Mouse (Mus musculus) yolk sac, embryonic 10.5 days (tissue): ENCODE measurements around the gene Yipf1.
"Not testable (repeated sequence)": the region's sequence is repeated elsewhere in the genome, so short reads cannot be mapped to it uniquely, and the experiment has no call there.

ENCODE experiments used
- DNase-seq: peaks from one replicate; pipeline ENCODE4 v3.0.0-alpha.2; 2017; ENCODE audit warnings: low spot score

Gene Yipf1

DNA sequence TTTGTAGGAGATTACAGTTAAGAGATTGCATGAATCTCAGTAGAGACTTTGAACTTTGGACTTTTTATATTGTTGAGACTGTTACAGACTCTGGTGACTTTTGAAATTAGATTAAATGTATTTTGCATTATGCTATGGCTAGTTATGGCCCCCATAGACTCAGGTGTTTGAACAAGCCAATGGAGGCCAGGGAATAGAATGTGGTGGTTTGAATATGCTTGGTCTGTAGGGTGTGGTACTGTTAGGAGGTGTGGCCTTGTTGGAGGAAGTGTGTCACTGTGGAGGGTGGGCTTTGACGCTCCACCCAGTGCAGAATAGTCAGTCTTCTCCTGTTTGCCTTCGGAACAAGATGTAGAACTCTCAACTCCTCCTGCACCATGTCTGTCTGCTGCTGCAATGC lies 8.9 kb downstream of the Yipf1 start:
- DNase-seq = no peak

DNA sequence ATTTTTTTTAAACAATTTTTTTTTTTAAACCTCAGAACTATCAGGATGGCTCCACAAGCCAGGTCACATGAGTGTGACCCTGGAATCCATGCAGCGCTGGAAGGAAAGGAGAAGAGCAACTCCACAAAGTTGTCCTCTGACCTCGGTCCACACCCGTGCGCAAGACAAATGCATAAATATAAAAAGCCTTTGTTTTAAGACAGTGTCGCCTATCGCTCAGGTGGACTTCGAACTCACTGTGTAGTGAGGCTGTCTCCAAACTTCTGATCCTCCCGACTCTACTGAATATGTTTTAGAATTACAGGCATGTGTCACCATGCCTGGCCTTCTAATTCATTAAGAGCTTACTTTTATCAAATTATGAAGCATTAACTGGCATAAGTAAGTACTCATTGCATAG lies 14.4 kb downstream of the Yipf1 start:
- DNase-seq = no peak

DNA sequence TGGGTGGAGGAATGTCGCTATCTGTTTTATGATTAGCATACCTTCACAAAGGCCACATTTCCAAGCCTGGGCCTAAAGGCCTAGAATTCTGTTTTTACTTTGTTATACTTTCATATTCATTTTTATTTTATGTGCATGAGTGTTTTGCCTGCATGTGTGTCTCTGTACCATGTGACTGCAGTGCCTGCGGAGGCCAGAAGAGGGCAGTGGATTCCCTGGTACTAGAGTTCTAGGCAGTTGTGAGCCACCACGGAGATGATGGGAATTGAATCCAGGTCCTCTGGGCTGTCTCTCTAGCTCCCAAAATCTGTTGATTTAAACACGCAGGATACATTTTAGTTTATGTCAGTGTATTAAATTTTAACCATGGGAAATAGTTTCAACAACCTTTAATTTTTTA lies 19.4 kb downstream of the Yipf1 start:
- DNase-seq = no peak

DNA sequence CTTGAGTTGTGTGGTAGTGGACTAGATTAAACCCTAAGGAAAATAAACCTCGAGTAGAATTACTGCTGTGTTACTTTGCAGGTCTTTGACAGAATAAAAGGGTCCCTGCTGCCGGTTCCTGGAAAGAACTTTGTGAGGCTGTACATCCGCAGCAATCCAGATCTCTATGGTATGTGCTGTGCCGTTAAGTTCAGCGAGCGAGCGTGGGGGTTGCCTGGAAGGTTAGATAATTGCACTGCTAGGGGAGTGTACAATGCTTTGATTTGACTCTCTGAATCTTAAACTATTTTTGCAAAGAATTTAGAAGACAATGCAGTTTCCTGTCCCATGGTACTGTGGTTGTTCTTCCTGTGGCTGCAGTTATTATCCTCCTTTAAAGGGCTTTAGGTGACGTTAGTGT lies 22.2 kb downstream of the Yipf1 start:
- no peak for DNase-seq

DNA sequence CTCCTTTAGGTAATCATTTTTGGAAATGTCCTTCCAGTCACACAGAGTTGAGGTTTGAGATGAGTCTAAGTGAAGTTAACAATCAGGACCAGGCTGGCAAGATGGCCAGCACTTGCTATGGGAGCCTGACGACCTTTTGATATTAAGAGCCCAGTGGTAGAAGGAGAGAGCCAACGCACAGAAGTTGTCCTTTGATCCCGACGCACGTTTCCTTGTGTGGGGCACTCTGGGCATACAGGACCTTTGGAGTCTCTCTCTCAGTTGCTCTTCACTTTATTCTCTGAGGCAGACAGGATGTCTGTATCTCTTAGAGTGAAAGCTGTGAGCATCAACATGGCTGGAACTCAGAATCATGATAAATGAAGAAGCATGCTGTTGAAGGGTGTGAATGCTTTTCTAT lies 23.3 kb downstream of the Yipf1 start:
- no peak for DNase-seq

DNA sequence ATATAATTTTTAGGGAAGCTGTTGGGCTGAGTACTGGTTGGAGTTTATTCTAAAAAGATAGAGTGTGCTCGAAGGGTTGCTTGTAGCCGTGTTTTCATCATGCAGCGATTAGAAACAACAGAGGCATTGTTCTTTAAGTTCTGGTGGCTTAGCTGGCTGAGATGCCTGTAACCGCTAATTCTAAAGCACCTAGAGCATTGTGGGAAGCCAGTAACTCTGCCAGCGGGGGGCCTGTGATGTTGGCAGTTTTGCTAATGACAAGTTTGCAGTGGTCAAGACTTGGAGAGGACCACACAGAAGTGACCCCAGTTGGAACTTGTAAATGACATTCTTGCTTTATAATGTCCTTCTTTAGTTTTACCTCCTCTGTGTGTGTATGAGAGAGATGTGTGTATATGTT lies 27.2 kb downstream of the Yipf1 start:
- no peak for DNase-seq

DNA sequence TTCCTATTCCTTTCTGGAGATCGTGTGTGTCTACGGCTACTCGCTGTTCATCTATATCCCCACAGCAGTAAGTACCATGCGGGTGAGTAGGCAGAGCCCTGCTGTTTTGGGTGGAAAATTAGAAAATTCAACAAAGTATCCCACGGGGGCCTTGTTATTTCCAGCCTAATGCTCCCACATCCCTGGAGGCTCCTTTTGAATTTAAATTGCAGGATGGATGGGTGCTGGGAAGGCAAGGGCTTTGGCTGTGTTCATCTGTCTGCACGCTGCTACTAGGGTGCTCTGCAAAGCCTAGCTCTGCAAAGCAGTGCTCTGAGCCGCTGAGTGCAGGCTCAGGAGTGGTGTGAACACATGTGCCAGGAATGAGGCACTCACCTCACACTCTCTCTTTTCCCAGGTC lies 30.4 kb downstream of the Yipf1 start:
- no peak for DNase-seq

DNA sequence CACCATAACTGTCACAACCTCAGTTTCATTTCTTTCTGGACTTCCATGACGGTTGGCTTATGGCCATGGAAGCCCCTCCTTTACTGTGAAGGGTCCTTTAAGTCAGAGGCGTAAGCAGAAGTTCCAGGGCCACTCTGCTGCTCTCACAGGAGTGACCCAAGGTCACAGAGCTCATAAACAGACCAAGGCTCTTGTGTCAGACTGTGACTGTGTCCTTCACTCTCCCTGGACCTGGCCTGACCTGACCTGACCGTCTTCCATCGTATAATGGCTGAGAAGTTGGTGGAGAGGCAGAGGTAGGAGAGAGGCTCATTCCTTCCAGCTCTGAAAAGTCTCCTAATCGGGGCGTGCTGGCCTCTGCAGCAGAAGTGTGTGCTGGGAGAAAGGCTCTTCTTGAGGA lies 33.1 kb downstream of the Yipf1 start:
- no peak for DNase-seq

DNA sequence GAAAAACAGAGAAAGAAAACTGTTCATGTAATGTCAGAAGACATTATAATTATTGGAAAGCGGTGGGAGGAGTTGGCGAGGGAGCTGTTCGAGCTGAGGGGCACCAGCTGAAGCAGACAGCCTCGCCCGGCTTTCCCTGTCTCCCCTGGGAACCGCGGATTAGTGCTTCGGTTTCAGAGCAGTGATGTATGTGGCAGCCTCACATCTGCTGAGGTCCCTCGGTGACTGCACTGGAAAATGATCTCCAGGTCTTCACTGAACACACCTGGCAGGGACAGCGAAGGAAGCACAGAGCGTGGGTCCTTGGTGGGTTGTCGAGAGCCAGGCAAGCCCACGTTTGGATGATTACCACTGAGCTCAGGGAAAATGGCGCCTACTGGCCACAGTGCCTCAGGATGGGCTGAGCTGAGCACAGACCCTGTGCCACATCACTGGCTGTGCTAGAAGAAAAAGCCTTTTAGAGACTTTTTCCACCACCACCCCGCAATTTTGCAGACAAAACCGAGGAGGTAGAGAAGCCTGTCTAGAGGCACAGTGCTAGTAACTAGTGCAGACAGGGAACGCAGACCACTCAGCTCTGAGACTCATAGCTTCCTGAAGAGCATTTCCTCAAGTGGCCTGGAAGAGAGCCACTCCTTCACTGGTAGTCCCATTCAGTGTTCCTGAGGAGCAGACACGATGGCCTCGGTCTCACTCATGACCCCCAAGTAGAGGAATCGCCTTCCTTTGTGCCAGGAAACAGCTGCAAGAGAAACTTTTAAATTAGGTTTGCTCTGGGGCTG lies 34.6 kb downstream of the Yipf1 start:
- DNase-seq = no peak

DNA sequence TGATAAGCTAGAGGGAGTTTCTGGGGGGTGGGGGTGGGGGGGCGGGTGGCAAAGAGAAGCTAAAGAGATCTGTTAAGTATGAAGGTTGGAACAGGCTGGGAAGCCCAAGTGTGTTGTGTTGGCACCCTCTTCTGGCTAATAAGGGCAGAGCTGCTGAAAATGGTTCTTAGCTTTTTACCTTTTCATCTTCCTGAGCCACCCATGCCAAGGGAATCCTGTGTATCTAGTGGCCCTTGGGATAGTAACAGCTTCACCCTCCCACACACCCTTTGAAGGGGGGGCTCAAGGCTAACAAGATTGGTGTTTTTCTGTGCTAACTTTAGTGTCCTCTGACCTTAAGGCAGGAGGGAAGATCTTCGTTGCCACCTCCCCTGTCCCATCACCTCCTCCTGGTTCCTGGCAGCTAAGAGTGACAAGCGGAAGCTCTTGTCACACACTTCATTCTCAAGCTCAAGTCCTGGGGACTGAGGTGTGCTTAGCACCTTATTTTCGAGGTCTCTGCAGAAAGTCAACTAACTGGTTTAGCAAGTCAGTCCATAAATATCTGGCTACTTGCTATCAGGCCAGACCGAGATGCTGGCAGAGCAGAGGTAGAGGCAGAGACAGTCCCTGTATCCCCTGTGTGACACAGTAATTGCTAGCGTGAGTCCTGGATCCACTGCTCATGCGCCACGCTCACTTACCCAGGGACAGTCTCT lies 35.3 kb downstream of the Yipf1 start:
- DNase-seq = no peak

DNA sequence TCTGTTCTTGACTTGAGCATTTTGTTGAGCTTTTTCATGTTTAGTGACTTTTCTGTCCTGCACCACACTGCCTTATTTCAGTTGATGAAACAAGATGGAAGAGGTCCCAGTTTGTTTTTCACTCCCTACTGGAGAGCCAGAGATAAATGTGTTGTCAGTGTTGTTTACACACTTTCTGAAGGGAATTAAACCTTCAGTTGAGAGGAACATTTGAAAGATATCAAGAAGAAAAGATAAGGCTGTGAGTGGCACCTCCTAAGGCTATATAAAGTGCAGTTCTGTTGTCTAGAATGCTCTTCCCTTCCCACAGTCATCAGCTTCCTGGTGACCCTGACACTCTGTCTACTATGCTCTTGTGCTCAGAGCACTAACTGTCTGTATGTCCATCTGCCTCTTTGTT lies 37.2 kb downstream of the Yipf1 start:
- no peak for DNase-seq

DNA sequence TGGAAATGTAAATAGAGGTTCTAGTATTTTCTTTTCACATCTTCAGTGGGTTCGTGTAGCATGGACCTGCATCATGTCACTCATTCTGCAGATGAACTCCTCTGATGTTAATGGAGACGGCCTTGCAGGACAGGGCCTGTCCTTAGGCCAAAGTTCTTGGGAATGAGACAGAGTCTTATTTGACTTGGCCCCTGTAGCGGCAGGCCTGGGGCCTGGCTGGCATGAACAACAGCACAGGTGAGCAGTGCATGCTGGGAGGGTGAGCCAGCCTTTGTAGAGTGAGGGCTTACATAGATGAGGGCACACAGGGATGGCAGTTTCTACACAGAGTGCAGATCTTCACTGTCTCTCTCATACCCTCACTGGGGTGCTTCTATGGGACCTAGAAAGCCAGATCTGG lies 39.4 kb downstream of the Yipf1 start:
- no peak for DNase-seq

DNA sequence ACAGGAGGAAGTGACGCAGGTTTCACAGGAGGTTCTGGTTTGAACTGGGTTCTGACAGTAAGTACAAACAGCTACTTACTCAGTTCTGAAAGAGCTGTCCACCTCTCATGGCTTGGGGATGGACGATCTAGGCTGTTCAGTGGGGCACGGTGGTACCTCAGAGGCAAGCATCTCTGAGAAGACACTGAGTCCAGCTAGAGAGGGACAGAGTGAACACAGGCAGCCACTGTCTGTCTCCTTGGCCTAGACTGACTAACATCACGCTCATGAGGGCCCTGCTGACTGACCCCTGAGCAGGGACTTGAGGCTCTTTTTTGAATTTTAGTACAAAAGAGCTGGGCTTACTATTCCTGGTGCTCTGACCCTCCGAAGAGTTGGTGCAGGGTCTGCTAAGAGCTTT lies 40.0 kb downstream of the Yipf1 start:
- DNase-seq = no peak

DNA sequence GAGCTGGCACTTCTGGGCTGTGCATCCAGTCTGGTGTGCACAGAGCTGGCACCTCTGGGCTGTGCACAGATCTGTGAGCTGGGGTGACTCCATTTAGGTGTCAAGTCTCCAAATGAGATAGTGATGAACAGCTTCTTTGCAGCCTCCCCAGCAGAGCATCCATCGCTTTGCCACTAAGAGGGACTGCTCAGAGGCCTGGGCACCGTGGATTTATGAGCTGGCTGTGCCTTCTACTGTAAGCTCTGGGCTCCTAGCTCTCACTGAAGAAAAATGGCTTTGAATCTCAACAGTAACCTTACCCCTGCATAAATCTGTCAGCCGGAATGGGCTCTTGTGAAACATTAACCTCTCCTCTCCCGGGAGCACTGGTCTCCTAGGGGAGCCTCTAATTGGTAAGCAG lies 40.4 kb downstream of the Yipf1 start:
- peak; percentile 35 for DNase-seq

DNA sequence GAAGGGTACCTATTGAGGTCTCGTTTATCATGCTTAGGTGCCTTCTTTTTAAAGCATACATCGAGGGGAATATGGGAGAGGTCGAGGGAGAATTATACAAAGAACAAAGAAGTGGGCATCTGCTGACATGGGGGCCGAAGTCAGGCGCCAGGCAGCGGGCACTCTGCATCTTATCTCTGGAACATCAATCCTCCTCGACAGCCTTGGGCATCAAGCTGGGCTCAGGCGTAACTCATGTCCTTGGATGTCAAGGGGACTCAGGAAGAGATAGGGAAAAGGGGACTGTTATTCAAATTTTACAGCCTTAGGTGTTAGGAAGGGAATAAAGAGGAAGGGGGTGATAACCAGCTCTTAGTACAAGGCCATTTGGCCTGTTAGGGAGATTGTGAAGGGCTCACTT lies 43.0 kb downstream of the Yipf1 start:
- not testable (repeated sequence) for DNase-seq

DNA sequence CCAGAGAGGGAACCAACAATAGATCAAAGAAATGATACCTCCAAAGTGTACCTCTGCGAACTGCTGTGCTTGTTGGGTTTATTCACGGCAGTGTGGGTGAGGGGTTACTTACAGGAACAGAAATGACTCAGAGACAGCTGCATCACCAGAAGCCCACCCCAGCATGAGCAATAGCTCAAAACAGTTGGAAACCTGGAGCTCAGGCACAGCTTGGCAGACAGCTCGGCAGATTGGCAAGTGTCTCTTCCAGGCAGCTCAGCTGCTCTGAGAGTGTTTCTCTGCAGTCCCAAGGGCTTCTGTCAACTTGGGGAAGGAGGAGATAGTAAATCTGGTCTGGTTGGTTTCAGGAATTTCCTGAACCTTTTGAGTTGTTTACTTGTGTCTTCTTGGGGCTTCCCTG lies 44.3 kb downstream of the Yipf1 start:
- no peak for DNase-seq

DNA sequence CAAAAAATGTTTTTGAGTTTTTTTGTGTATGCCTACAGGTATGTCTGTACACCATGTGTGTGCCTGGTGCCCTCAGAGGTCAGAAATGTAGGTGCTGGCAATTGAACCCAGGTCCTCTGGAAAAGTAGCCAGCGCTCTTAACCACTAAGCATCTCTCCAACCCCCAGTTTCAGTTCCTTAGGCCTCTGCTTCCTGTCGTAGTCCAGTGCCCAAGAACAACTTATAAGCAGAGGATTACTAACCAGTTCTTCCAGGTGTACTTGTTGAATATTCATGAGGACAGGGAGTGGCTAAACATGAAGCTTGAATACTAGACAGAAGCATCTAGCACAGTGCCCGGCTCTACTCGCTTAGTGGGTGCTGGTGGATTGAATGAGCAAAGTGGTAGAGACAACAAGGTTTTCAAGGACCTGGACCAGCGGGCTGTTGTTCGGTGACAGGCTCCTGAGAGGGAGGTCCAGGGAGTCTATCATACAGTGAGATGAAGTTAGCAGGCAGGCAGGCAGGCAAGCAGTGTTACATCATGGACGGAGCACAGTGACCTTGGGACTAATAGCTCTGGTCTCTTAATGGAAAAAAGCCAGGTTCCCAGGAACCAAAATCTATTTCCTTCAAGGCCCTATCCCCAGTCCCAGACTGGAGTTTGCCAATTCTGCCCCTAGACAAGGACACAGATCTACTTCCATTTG lies 46.4 kb downstream of the Yipf1 start:
- no peak for DNase-seq

DNA sequence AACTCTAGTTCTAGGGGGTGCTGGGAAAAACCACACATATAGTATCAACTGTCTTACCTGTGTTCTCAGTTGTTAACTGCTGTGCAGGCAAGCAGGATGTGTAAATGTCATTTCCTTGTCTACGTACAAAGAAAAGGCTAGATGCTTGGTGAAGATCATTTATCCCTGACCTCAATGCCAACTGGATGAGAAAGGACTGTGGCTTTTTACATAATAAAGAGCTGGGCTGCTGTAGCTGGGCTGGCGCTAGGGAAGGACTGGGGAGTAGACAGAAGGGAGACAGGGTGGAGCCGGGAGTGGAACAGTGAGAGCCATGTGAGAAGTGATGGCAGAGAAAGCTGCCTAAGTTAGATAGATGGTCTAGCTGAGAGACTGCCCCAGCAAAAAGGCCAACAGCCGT lies 48.6 kb downstream of the Yipf1 start:
- DNase-seq = no peak

DNA sequence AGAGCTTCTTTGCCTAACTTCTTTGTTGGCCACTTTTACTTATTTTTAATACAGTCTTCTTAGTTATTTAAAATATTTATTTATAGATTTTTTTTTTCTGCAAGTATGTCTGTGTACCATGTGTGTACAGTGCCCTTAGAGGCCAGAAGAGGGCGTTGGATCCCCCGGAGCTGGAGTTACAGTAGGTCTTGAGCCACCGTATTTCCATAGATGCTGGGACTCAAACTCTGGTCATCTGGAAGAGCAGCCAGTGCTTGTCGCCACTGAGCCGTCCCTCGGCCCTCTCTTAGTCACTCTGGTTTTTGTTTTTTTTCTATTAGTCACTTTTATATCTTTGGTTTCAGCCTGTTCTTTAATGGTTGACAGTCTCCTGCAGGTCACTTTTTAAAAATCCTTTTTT lies 49.4 kb downstream of the Yipf1 start:
- DNase-seq = no peak

DNA sequence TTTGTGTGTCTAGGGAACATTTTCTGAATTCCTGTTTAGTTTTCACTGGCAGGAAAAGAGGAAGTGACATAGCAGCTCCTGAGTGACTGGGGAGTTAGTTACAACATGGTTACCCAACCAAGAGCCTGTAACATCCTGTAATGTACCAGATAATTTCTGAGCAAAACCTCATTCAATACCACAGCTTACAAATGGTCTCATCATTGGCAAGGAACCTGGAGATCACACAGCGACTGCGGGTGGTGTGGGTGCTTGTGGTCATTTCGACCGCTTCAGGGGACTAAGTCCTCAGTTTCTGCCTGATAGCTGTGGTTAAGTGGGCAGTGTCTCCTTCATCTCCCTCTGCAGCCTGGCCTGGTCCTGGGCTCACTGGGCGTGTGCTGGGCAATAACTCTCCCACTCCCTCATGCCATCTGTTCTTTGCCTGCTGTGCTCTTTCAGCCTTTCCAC lies 50.1 kb downstream of the Yipf1 start:
- DNase-seq = no peak

DNA sequence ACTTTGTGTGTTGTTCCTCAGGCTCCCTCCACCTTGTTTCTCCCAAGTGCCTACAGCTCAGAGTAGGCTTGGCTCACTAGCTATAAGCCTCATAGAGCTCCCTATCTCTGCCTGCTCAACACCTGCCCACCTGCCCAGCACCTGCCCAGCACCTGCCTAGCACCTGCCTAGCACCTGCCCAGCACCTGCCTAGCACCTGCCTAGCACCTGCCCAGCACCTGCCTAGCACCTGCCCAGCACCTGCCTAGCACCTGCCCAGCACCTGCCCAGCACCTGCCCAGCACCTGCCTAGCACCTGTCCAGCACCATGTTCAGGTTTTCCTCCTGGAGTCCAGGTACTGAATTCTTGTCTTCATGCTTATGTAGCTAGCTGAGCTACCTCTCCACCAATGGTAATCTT lies 52.2 kb downstream of the Yipf1 start:
- DNase-seq = not testable (repeated sequence)

DNA sequence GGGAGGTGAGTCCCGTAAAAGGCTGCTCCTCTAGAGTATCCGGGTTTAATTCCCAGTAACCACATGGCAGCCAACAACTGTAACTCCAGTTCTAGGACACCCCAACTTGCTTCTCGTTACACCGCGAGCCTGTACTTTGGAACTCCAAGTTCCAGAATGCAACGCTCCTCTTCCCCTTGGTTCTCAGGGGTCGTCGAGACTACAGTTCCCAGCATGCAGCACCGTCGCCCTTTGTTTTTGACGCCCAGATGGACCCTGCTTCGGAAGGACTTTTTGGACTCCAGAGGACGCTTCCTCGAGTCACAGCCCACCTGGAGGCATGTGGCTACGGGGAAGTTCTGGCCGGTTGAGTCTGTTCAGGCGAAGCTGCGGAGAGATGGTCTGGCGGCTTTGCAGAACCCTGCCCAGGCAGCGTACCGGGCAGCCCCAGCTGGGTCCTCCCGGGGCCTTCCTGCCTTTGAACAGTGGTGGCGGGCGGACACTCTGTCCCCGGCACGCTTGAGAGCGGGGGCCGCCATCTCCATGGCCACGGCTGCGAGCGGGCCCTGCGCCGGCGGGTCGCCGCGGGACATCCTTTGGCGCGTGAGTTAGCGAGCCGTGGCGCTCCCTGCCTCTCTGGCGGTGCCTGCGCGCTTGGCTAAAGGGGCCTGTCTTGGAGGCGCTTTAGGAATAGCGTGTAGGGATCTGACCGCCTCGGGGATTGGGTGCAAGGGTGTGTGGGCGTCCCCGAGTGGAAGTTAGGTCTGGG lies 53.6 kb downstream of the Yipf1 start, which contains the start of gene Ndc1:
Gene Ndc1 (plus strand): TSS at position 218 of the 748 bp plus-strand sequence.
- DNase-seq = peak; percentile 94
